Comparison of ENCODE assay signal across 22 mouse cellular contexts in the genomic region with DNA sequence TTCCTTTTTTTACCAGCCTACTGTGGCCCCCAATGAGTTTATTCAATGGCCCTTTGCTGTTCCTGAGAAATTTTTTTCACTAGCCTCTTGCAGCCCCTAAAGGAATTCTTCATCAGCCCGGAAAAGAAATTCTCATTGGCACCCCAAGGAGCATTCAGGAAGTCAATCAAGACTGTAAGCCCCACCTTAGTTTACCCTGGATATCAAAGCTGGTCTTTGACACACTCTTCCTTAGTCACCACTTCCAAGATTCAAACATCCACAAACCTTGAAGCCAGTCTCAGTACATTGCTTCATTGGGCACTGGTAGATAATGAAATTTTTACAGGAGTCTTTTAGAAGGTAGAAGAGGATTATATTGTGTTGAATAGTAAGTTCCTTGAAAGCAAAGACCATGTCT. TPM values are rescaled to one million over a fixed set of nuclear protein-coding genes. Genes with fewer than 3 reads are reported as not detected.
A peak's percentile ranks its signal among the peaks of the same experiment; 100 is the strongest.
DNase-seq lines count a peak whose midpoint lies in the region; ATAC-seq and TF ChIP-seq lines count a peak whose summit lies in the region.
"Had no signal": no experiment of that assay in that cellular context is flagged by ENCODE, and none has a peak within 500 bp of the region (broad histone marks: within the 10 kb centered on the region; RNA-seq: fewer than 3 reads in every experiment).

No protein-coding gene starts in this region.

- H3K27ac ChIP-seq in intestine, postnatal 0 days (ENCODE audit: low read depth, low read length) = no peak overlapping the region
- H3K27ac ChIP-seq in stomach, embryonic 16.5 days (ENCODE audit: low read length) = no peak overlapping the region
- H3K27ac ChIP-seq: embryonic facial prominence, embryonic 13.5 days; embryonic facial prominence, embryonic 15.5 days; forebrain, embryonic 10.5 days; forebrain, embryonic 12.5 days had no signal

- peak; percentile 50; the same call in 1 of the 2 replicates for ATAC-seq in intestine, postnatal 0 days
- peak; percentile 46; the same call in 1 of the 2 replicates for ATAC-seq in stomach, embryonic 16.5 days (ENCODE audit: insufficient read depth, low FRiP score)
- ATAC-seq: forebrain, embryonic 14.5 days; forebrain, embryonic 16.5 days had no signal

- no peaks in the 10 kb centered on the region for H3K4me1 ChIP-seq in intestine, postnatal 0 days (replicated peaks; ENCODE audit: control insufficient read depth, insufficient read depth, low read length)
- H3K4me1 ChIP-seq in stomach, embryonic 16.5 days (ENCODE audit: control insufficient read depth, insufficient read depth, low read length) = no peaks in the 10 kb centered on the region
- H3K4me1 ChIP-seq: embryonic facial prominence, embryonic 15.5 days; forebrain, embryonic 12.5 days had no signal

- H3K27me3 ChIP-seq in intestine, postnatal 0 days (replicated peaks; ENCODE audit: control insufficient read depth, insufficient read depth, low read length) = no peaks in the 10 kb centered on the region
- H3K27me3 ChIP-seq in stomach, embryonic 16.5 days (ENCODE audit: control insufficient read depth, insufficient read depth, low read length) = no peaks in the 10 kb centered on the region
- H3K27me3 ChIP-seq: embryonic facial prominence, embryonic 13.5 days; embryonic facial prominence, embryonic 15.5 days; forebrain, embryonic 12.5 days had no signal

- H3K4me2 ChIP-seq in intestine, postnatal 0 days (replicated peaks; ENCODE audit: low read depth) = no peak overlapping the region
- no peak overlapping the region for H3K4me2 ChIP-seq in stomach, embryonic 16.5 days (ENCODE audit: low read depth, low read length)
- H3K4me2 ChIP-seq: embryonic facial prominence, embryonic 13.5 days; embryonic facial prominence, embryonic 15.5 days; forebrain, embryonic 12.5 days had no signal

- 24% methylated on average over 1 of the region's 1 CpGs for WGBS in intestine, postnatal 0 days
- WGBS in large intestine, adult 2 months = 21% methylated on average over 1 of the region's 1 CpGs
- 63% methylated on average over 1 of the region's 1 CpGs for WGBS in stomach, embryonic 16.5 days

- no peaks in the 10 kb centered on the region for H3K36me3 ChIP-seq in intestine, postnatal 0 days (ENCODE audit: control insufficient read depth, insufficient read depth)
- no peaks in the 10 kb centered on the region for H3K36me3 ChIP-seq in stomach, embryonic 16.5 days (ENCODE audit: control insufficient read depth, insufficient read depth, low read length)
- H3K36me3 ChIP-seq: embryonic facial prominence, embryonic 13.5 days; embryonic facial prominence, embryonic 15.5 days; forebrain, embryonic 10.5 days; forebrain, embryonic 12.5 days had no signal

- no peaks in the 10 kb centered on the region for H3K9me3 ChIP-seq in intestine, postnatal 0 days (ENCODE audit: control insufficient read depth)
- H3K9me3 ChIP-seq in stomach, embryonic 16.5 days (replicated peaks; ENCODE audit: control insufficient read depth, low read length) = no peaks in the 10 kb centered on the region
- H3K9me3 ChIP-seq: embryonic facial prominence, embryonic 13.5 days; embryonic facial prominence, embryonic 15.5 days; forebrain, embryonic 10.5 days; forebrain, embryonic 12.5 days had no signal

- no peak for TF ChIP-seq CTCF in intestine, postnatal 0 days (IDR thresholded peaks at IDR 0.05; ENCODE audit: low read depth)

- H3K4me3 ChIP-seq in intestine, postnatal 0 days (ENCODE audit: low read depth, low read length) = no peak overlapping the region
- H3K4me3 ChIP-seq in stomach, embryonic 16.5 days (replicated peaks; ENCODE audit: low read length) = no peak overlapping the region
- H3K4me3 ChIP-seq: embryonic facial prominence, embryonic 13.5 days; embryonic facial prominence, embryonic 15.5 days; erythroblast, embryonic 14.5 days; forebrain, embryonic 10.5 days; forebrain, embryonic 12.5 days had no signal

- H3K9ac ChIP-seq in intestine, postnatal 0 days (ENCODE audit: low read depth, low read length) = no peak overlapping the region
- no peak overlapping the region for H3K9ac ChIP-seq in stomach, embryonic 16.5 days (ENCODE audit: low read length)
- H3K9ac ChIP-seq: embryonic facial prominence, embryonic 13.5 days; embryonic facial prominence, embryonic 15.5 days; forebrain, embryonic 12.5 days had no signal

- peak; percentile 58 for DNase-seq in large intestine, adult 2 months (ENCODE audit: low read depth, low spot score)
- DNase-seq in cerebellum, adult 11 months = no peak
- no peak for DNase-seq in layer of hippocampus, adult 11-12 months (ENCODE audit: low spot score)
- no peak for DNase-seq in c-Kit-positive CD71-positive TER-119-positive erythroid progenitor cells, embryonic 14.5 days (ENCODE audit: low spot score)
- DNase-seq: adrenal gland, adult 2 months; adrenal gland, postnatal 10 days; adrenal gland, postnatal 25 days; cerebellum, adult 18-20 months; cerebellum, adult 8-10 months; cerebellum, adult 9-11 months; cerebellum, postnatal 14 days; cerebellum, postnatal 36 days; embryo, embryonic 11 days had no signal

RNA-seq across cellular contexts. Expression of gene Galm, which starts 5.4 kb away (rescaled TPM):
- 73.5 and 86.6 TPM in 2 replicates for polyA plus RNA-seq in intestine, postnatal 0 days (2015; fragmentation: Nextera tagmentation; extraction: Ambion mirVana)
- polyA plus RNA-seq in large intestine, adult 2 months (2012; rRNA removed) = 40.4 and 76.9 TPM in 2 replicates
- 34.3 and 35.1 TPM in 2 replicates for polyA plus RNA-seq in stomach, embryonic 16.5 days (2015; fragmentation: Nextera tagmentation; extraction: Ambion mirVana)
- polyA plus RNA-seq: erythroblast, embryonic 14.5 days had no signal

RNA-seq across cellular contexts. Expression of gene Hnrnpll, which starts 59.7 kb away (rescaled TPM):
- 21.9 and 22.1 TPM in 2 replicates for polyA plus RNA-seq in intestine, postnatal 0 days (2015; fragmentation: Nextera tagmentation; extraction: Ambion mirVana)
- 10.1 and 13.8 TPM in 2 replicates for polyA plus RNA-seq in large intestine, adult 2 months (2012; rRNA removed)
- 30.1 and 39.4 TPM in 2 replicates for polyA plus RNA-seq in stomach, embryonic 16.5 days (2015; fragmentation: Nextera tagmentation; extraction: Ambion mirVana)
